Mouse (Mus musculus): ENCODE results near the gene Zc3h12d.

DNA sequence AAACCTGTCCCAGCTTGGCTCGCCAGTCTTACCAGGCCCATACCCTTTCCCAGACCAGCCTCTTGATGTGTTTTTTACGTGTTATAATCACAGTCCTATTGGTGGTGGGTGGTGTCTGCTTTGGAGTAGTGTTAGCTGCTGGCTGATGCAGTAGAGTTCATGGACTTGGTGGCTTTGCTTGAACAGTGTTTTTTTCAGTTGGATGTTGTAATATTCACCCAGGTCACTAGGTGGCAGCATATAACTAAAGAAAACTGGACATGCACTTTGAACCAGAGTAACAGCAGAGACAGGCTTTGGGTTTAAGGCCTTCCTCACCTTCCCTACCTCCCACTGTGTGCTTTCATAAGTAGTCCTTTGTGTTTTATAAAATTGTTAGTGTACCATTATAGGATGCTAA is 22.3 kb upstream of the Zc3h12d start:
- TF ChIP-seq CTCF (IDR thresholded peaks at IDR 0.05; ENCODE audit: low read depth) (peak; percentile 78), EP300 (IDR thresholded peaks at IDR 0.05; ENCODE audit: low read depth) (no peak)

All from liver, postnatal 0 days (tissue).